Mouse (Mus musculus): ENCODE data around the gene Gpd1l.

GRCm38 (mm10) chr9:114854686-114855085 lies 79.1 kb downstream of the Gpd1l start:
- TF ChIP-seq CTCF (IDR thresholded peaks at IDR 0.05; ENCODE audit: low read depth, low read length) (no peak), POLR2A (IDR thresholded peaks at IDR 0.05; ENCODE audit: insufficient read depth, low read length) (no peak)
